Mouse (Mus musculus) liver, embryonic 14.5 days (tissue): ENCODE data around the gene Rassf1. TPM values are rescaled to one million over a fixed set of nuclear protein-coding genes. Genes with fewer than 3 reads are reported as not detected.

ENCODE experiments used
- ATAC-seq: fragments of 200-750 bp; cut with Nextera tagmentation; 2 replicates; pipeline ENCODE4 v1.8.0; 2017; ENCODE audit warnings: moderate number of reproducible peaks, mild to moderate bottlenecking, moderate library complexity; ENCODE audit not compliant: insufficient read depth
- DNase-seq, 3 experiments: peaks; one replicate each; pipeline ENCODE4 v3.0.0-alpha.2; 2012 to 2013; ENCODE audit warnings: low read depth in 3 of 3, low spot score in 3 of 3
- H3K27ac ChIP-seq: fragments of 300-500 bp; sonication (generic); 2 replicates; pipeline ENCODE4 v1.5.1; 2014; ENCODE audit warnings: moderate library complexity, mild to moderate bottlenecking, control low read depth, inconsistent platforms
- H3K27me3 ChIP-seq: fragments of 300-500 bp; sonication (generic); 2 replicates; pipeline ENCODE4 v1.6.1; 2014; ENCODE audit warnings: mild to moderate bottlenecking, low read length, moderate library complexity; ENCODE audit not compliant: control insufficient read depth, insufficient read depth
- H3K36me3 ChIP-seq: fragments of 300-500 bp; sonication (generic); replicated peaks from 2 replicates; pipeline ENCODE4 v1.6.1; 2014; ENCODE audit warnings: low read depth; ENCODE audit not compliant: control insufficient read depth, insufficient read depth
- H3K4me1 ChIP-seq, 2 experiments: fragments of 200-500 bp in 1 of 2; fragments of 300-500 bp in 1 of 2; sonication (generic) in 1 of 2; replicated peaks; 2 replicates each; pipeline ENCODE4 v1.6.1; 2012 to 2014; ENCODE audit warnings: antibody characterized with exemption in 1 of 2, inconsistent platforms in 1 of 2, low read length in 1 of 2; ENCODE audit not compliant: control insufficient read depth in 2 of 2, insufficient read depth in 2 of 2
- H3K4me2 ChIP-seq: fragments of 300-500 bp; sonication (generic); 2 replicates; pipeline ENCODE4 v1.6.1; 2014; ENCODE audit warnings: low read depth, mild to moderate bottlenecking, control low read depth, moderate library complexity
- H3K4me3 ChIP-seq, 2 experiments: fragments of 200-500 bp in 1 of 2; fragments of 300-500 bp in 1 of 2; sonication (generic) in 1 of 2; 2 replicates each; pipeline ENCODE4 v1.5.1; 2012 to 2014; ENCODE audit warnings: low read depth in 2 of 2, low read length in 2 of 2, mild to moderate bottlenecking in 2 of 2, control low read depth in 1 of 2, inconsistent platforms in 1 of 2, moderate library complexity in 1 of 2; ENCODE audit not compliant: insufficient read depth in 1 of 2
- H3K9ac ChIP-seq: fragments of 300-500 bp; sonication (generic); replicated peaks from 2 replicates; pipeline ENCODE4 v1.6.1; 2014; ENCODE audit warnings: mild to moderate bottlenecking, control low read depth, moderate library complexity
- H3K9me3 ChIP-seq: fragments of 300-500 bp; sonication (generic); 2 replicates; pipeline ENCODE4 v1.6.1; 2016; ENCODE audit warnings: low read length, mixed read lengths; ENCODE audit not compliant: control insufficient read depth
- CTCF ChIP-seq: IDR thresholded peaks from 2 replicates; pipeline ENCODE4 v1.5.1; 2016; ENCODE audit warnings: antibody characterized with exemption, low read depth, control low read depth
- EP300 ChIP-seq: IDR thresholded peaks from 2 replicates; pipeline ENCODE4 v1.6.1; 2016; ENCODE audit warnings: antibody characterized with exemption, low read depth
- WGBS: fragments of 180-500 bp; shearing (Covaris S2); extraction: QIAGEN DNeasy Blood & Tissue Kit; methylation state at CpG from one replicate; pipeline ENCODE4 v1.1.7; 2014; ENCODE audit not compliant: insufficient replicate concordance; 5-methylcytosine and 5-hydroxymethylcytosine counted together
- polyA plus RNA-seq, 2 experiments: library from polyadenylated mRNA; depleted of rRNA in 1 of 2; stranded (reverse) in 1 of 2; unstranded in 1 of 2; fragments of >200 nt; fragmentation: Nextera tagmentation in 1 of 2; extraction: Ambion mirVana in 1 of 2; gene quantifications; 2 replicates each; pipeline versions ENCODE4 v1.2.1 to v1.2.3; 2012 to 2014

Rassf1 gene
- polyA plus RNA-seq, 2 experiments = 11.2 to 13.6 TPM

DNA sequence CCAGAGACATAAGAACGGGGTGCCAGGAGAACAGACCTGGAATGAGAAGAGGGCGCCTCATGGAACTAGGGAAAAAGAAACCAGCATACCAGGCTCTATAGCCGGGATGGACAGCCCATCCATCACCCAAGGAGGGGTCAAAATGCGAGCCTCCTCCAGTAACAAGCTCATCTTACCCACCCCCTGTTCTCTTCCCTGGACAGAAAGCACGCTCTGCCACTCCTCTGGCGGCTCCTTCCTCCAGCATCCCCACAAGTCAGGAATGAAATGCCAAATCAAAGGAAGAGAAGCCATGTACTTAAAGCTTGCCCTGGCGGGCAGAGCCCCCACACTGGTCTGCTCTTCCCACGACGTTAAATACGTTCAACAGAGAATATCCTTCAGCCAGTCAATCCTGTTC is 10.3 kb upstream of the Rassf1 start:
- H3K9ac ChIP-seq = no peak overlapping the region
- H3K4me2 ChIP-seq = peak overlapping the region; percentile 98
- TF ChIP-seq EP300 (no peak), CTCF (no peak)
- no peaks in the 10 kb centered on the region for H3K27me3 ChIP-seq
- peaks cover 7 to 23% of the 10 kb centered on the region in 2 experiments for H3K4me1 ChIP-seq
- peak overlapping the region; percentile 67 to 96; a peak in 2 of 4 replicates for H3K4me3 ChIP-seq
- no peak for ATAC-seq
- no peaks in the 10 kb centered on the region for H3K9me3 ChIP-seq
- WGBS = 39% methylated on average over 10 of the region's 10 CpGs
- peaks cover 27% of the 10 kb centered on the region for H3K36me3 ChIP-seq
- DNase-seq = no peak
- no peak overlapping the region for H3K27ac ChIP-seq

DNA sequence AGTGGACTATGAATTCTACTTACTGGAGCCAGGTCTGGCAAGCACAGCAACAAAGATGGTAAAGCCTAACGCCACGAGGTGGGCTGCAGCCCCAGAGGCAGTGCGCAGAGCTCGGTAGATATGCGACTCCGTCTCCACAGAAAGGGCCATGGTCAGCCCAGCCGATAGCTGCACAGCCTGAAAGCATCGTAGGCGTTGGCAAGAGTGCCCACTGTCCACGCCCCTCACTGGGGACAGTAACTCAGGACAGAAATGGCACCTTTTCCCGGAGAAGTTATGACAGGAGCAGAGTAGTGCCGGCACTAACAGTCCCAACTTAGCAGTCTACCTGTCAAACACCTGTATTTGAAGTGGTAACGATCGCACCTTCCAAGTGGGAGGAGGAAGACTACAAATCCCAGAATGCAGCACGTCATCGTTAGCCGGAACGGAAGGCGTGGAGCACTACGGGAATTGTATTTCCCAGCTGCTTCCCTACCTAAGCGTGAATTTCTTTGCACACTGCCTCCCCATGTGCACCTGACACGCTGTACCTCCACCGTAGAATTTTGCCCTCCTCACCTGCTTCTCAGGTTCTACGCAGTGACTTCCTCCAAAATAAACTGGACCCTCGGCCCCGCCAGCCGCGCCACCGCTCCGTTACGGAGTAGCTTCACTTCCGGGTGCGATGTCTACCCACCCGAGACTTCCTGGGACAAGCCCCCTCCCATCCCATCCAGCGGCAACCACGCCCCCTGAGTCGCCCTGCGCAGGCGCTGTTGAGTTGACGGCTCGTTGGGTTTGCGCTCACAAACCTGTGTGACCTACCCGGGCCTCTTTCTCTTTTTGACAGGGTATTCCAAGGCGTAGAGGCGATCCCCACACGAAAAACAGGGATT is 9.6 kb upstream of the Rassf1 start, which contains the start of the genes Cyb561d2 and Nprl2:
Cyb561d2 (minus strand) TSS at position 720 of the 878 bp plus-strand sequence.
Nprl2 (plus strand) TSS at position 753 of the 878 bp plus-strand sequence.
- peaks cover 27% of the 10 kb centered on the region for H3K36me3 ChIP-seq
- no peaks in the 10 kb centered on the region for H3K27me3 ChIP-seq
- peak within 1 kb of the TSS; percentile 98 for H3K4me2 ChIP-seq
- H3K4me1 ChIP-seq = peaks cover 6 to 16% of the 10 kb centered on the region in 2 experiments
- peak within 1 kb of the TSS; percentile 26 for H3K27ac ChIP-seq
- DNase-seq = peak; percentile 77 to 84 (median 77)
- peak; percentile 82 for ATAC-seq
- TF ChIP-seq EP300 (no peak), CTCF (no peak)
- peak within 1 kb of the TSS; percentile 83 for H3K9ac ChIP-seq
- under 1% methylated on average over 46 of the region's 46 CpGs for WGBS
- no peaks in the 10 kb centered on the region for H3K9me3 ChIP-seq
- peak within 1 kb of the TSS; percentile 67 to 96 for H3K4me3 ChIP-seq

DNA sequence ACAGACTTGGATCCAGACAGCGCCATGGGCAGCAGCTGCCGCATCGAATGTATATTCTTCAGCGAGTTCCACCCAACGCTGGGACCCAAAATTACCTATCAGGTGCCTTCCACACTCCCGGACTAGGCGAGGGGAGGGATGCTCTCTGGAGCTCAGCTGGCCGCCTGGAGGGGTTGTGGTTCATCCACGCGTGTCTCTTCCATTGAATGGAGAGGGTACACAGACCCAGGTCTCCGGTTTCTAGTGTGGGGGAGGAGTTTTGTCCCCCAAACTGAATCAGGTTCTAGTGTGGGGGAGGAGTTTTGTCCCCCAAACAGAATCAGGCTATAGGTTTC is 9.0 kb upstream of the Rassf1 start:
- Histone ChIP-seq H3K27me3 (no peaks in the 10 kb centered on the region), H3K27ac (peak overlapping the region; percentile 26), H3K4me3 (peak overlapping the region; percentile 67 to 96), H3K9ac (peak overlapping the region; percentile 83), H3K4me1 (peaks cover 11 to 15% of the 10 kb centered on the region in 2 experiments), H3K36me3 (peaks cover 27% of the 10 kb centered on the region), H3K9me3 (no peaks in the 10 kb centered on the region), H3K4me2 (peak overlapping the region; percentile 98)
- 1% methylated on average over 11 of the region's 11 CpGs for WGBS
- no peak for DNase-seq
- no peak for TF ChIP-seq CTCF
- no peak for TF ChIP-seq EP300
- peak; percentile 22 for ATAC-seq

DNA sequence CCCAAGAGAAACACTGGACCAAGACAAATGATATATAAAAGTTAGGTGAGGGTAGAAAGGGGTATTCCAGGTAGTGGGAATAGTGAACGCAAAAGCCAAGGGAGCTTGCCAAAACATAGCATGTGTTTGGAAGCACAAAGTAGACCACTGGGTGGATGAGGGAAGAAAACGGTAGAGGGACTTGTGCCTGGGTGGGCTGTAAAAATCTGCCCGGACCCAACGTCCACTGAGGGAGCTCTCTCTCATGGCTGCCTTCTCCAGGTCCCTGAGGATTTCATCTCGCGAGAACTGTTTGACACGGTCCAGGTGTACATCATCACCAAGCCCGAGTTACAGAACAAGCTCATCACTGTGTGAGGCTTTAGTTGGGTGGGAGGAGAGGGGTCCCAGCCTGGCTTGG is 8.6 kb upstream of the Rassf1 start:
- ATAC-seq (no peak), DNase-seq (no peak)
- H3K9ac ChIP-seq = peak overlapping the region; percentile 83
- H3K9me3 ChIP-seq = no peaks in the 10 kb centered on the region
- peaks cover 12 to 15% of the 10 kb centered on the region in 2 experiments for H3K4me1 ChIP-seq
- WGBS = 46% methylated on average over 8 of the region's 8 CpGs
- H3K4me3 ChIP-seq = peak overlapping the region; percentile 67 to 96
- H3K27me3 ChIP-seq = no peaks in the 10 kb centered on the region
- peak overlapping the region; percentile 98 for H3K4me2 ChIP-seq
- H3K36me3 ChIP-seq = peaks cover 23% of the 10 kb centered on the region
- no peak for TF ChIP-seq EP300
- TF ChIP-seq CTCF = no peak
- H3K27ac ChIP-seq = no peak overlapping the region

DNA sequence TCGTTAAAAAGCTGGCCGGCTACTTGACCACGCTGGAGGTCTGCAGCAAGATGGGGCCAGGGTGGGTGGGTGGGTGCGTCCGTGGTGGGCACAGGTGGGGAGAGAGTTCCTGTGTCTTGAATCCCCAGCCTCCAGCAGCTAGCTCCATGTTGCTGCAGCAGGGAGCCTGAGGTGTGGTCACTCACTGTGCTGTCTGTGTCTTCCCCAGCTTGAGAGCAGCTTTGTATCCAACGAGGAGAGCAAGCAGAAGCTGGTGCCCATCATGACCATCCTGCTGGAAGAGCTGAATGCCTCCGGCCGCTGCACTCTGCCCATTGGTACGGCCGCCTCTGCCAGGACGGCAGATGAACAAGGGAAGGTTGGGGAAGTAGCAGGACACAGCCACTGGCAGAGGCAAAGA is 8.1 kb upstream of the Rassf1 start:
- Histone ChIP-seq H3K4me3 (no peak overlapping the region), H3K27ac (no peak overlapping the region), H3K27me3 (no peaks in the 10 kb centered on the region), H3K9ac (no peak overlapping the region), H3K4me1 (peaks cover 12 to 15% of the 10 kb centered on the region in 2 experiments), H3K4me2 (no peak overlapping the region), H3K9me3 (no peaks in the 10 kb centered on the region), H3K36me3 (peaks cover 17% of the 10 kb centered on the region)
- no peak for DNase-seq
- no peak for TF ChIP-seq CTCF
- no peak for TF ChIP-seq EP300
- no peak for ATAC-seq
- WGBS = 81% methylated on average over 11 of the region's 11 CpGs
